Mouse (Mus musculus): Measurements from ENCODE around the gene Tirap.

Tirap gene

GRCm38 (mm10) chr9:35199772-35200471 is at the start of gene Tirap, which contains the start of gene Srpr:
Tirap (minus strand) TSS chr9:35200291.
Srpr (plus strand) TSS chr9:35200175.
- DNase-seq (ENCODE audit: low read depth) = peak; percentile 90

GRCm38 (mm10) chr9:35249476-35249875 is 49.4 kb upstream of the Tirap start:
- DNase-seq (ENCODE audit: low read depth) = peak; percentile 8

DNA sequence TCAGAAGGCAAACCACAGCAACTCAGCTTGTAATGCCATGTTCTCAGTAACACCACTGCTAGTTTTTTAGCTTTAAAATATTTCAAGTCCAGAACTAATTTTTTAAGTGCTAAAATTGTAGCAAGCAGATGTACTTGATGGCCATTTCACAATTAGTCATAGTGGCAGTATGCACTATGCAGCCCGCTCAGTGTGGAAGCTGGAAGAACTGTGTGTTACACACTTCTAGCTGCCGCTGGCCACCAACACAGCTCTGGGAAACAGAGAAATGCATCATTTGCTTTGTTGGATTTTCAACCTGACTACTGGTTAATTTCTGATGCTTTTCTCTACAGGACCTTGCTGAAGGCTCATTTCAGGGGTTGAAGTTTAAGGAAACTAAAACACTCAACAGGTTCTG is 47.3 kb upstream of the Tirap start:
- no peak for DNase-seq (ENCODE audit: low read depth)

DNA sequence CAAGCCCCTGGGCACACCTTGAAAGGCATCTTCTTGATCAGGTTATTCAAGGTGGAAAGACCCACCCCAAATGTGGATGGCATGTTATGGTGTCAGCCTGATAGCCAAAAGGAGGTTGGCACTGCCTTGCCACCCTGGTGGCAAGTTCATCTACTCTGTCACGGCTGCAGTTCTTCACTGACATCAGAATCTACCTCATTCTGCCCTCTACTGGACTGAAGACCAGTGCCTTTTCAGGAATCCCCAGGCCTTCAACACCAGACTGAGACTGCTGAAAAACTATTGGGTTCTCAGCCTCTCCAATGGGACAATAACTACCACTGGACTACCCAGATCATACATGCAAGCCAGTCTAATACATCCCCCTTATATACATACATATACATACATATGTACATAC is 39.6 kb upstream of the Tirap start:
- no peak for DNase-seq (ENCODE audit: low read depth)

DNA sequence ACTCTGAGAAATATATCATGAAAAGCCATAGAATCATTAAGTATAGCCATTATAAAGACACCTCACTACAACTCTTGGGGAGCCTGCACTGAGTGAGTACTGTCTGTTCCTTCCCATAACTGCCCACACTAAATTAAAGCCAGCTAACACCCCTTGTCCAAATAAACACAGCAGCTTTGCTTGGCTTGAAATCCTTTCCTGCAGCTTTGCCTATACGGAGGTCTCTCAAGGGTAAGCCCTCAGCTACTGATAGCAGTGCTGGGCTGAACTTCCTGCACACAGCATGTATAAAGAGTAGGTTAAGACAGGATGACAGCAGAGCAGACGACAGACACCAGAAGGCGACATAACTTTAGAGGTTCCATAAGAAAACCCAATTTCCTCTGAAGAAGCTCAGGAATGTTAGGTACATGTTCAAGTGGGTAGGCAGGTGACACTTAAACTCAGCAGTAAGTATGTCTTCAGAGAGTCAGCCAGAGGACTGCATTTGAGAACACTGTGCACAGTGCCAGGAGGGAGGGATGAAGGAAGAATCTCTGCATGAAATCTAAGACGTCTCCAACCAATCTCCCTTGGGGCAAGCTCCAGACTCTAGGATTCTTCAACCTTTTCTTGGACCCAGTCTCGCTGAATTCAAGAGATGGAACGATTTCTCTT is 39.0 kb upstream of the Tirap start:
- DNase-seq (ENCODE audit: low read depth) = no peak

DNA sequence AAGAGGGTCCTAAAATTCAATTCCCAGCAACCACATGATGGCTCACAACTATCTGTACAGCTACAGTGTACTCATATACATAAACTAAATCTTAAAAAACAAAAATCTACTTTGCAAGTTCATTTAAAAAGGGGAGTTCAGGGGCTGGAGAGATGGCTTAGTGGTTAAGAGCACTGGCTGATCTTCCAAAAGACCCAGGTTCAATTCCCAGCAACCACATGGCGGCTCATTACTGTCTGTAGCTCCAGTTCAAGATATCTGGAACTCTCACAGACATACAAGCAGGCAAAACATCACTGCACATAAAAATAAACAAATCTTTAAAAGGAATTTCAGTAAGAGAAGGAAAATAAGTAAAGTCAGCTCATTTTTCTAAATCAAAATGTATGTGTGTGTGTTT is 38.3 kb upstream of the Tirap start:
- DNase-seq (ENCODE audit: low read depth) = no peak

GRCm38 (mm10) chr9:35235996-35236395 is 35.9 kb upstream of the Tirap start:
- DNase-seq (ENCODE audit: low read depth) = no peak

GRCm38 (mm10) chr9:35228671-35229070 is 28.6 kb upstream of the Tirap start:
- DNase-seq (ENCODE audit: low read depth) = no peak

GRCm38 (mm10) chr9:35223466-35223865 is 23.4 kb upstream of the Tirap start:
- no peak for DNase-seq (ENCODE audit: low read depth)

DNA sequence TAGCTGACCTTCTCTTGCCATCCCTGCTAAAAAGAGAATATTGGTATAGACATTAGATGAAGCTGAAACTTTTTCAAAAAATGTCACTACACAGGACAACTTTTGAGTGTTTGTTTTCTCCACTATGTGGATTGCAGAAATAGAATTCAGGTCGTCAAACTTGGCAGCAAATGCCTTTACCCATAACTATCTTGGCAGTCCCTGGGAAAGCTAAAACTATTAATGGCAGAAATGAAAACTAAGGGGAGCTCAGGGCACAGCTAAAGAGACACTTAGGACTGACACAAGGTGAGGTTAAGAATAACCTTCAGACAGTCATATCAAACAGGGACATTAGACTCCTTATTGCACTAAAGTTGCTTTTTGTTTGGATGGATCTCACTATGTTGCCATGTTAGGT is 17.9 kb upstream of the Tirap start:
- no peak for DNase-seq (ENCODE audit: low read depth)

DNA sequence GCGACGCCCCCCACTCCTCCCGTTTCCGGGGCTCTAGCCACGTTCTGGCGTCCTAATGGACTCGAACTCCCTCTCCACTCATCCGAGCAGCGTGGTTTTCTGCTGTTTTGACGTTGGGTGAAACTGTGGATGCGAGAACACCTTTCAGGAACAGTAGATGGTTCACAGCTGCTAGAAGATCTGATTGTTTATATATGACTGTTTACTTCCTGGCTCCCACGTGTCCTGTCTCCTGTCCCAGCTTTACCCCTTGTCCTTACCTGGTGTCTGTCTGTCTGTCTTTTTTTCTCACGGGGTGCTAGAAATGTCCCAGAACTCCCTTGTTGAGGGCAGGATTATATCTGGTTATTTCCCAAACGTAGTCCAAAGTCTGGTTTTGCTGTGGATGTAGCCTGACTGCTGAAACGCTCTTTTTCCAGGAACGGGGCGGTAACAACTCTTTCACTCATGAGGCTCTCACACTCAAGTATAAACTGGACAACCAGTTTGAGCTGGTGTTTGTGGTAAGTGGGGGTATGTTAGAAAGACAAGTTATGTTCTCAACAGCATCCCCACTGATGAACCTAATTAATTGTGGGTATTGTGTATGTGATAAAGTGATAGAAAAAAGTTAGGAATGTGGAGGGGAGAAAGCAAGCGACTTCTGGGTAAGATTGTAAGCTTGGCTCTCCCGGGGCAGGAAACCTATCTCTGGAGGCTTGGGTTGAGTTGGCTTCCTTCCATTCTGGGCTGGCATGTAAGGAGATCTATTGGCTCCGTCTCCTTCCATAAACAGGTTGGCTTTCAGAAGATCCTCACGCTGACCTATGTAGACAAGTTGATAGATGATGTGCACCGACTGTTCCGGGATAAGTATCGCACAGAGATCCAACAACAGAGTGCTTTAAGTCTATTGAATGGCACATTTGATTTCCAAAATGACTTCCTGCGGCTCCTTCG is 11.8 kb upstream of the Tirap start:
- DNase-seq (ENCODE audit: low read depth) = no peak

DNA sequence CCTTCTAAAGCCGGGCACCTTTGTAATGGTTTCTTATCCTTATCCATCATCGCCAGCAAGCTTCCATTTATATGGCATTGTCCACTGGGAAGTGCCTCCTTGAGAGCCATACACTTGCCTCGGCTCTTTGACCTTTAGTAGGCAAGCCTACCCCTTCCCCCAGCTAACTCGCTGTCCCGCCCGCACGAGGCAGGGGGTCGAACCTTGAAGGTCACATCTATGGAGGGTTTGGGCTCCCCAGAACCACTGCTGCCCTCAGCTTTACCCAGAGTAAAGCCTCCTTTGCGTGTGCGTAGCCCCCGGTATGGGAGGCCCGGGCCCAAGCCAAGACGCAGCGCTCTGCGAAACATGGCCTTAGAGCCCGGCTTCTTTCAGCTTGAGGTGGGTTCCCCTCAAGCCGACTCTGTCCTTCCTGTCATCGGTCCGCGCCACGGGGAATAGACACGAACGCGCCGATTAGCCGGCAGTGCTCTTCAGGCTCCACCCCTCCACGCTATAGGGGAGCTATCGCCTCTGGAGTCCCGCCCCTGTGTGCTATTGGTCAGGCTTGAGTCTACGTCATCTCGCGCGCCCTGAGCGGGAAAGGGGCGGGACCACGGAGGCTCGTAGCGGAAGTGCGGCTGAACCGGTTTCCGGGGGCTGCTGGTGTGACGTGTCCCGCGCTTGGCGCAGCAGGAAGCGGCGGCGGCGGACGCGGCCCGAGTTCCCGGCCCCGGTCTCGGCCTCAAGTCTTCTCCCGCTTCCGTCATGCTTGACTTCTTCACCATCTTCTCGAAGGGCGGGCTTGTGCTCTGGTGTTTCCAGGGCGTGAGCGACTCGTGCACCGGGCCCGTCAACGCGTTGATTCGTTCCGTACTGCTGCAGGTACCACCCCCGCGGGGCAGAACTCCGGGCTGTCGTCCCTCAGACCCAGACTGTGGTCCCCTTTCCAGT is 10.7 kb upstream of the Tirap start, which contains the start of gene Foxred1:
TSS of gene Foxred1 (minus strand) at position 514 of the 933 bp plus-strand sequence.
- peak; percentile 98 for DNase-seq (ENCODE audit: low read depth)

- DNase-seq (ENCODE audit: low read depth) = no peak
Measured at GRCm38 (mm10) chr9:35204421-35204820, 4.3 kb upstream of the Tirap start.

- no peak for DNase-seq (ENCODE audit: low read depth)
Measured at GRCm38 (mm10) chr9:35203536-35203935, 3.4 kb upstream of the Tirap start.

- DNase-seq (ENCODE audit: low read depth) = no peak
Measured at GRCm38 (mm10) chr9:35200529-35201060, 504 bp upstream of the Tirap start.

DNA sequence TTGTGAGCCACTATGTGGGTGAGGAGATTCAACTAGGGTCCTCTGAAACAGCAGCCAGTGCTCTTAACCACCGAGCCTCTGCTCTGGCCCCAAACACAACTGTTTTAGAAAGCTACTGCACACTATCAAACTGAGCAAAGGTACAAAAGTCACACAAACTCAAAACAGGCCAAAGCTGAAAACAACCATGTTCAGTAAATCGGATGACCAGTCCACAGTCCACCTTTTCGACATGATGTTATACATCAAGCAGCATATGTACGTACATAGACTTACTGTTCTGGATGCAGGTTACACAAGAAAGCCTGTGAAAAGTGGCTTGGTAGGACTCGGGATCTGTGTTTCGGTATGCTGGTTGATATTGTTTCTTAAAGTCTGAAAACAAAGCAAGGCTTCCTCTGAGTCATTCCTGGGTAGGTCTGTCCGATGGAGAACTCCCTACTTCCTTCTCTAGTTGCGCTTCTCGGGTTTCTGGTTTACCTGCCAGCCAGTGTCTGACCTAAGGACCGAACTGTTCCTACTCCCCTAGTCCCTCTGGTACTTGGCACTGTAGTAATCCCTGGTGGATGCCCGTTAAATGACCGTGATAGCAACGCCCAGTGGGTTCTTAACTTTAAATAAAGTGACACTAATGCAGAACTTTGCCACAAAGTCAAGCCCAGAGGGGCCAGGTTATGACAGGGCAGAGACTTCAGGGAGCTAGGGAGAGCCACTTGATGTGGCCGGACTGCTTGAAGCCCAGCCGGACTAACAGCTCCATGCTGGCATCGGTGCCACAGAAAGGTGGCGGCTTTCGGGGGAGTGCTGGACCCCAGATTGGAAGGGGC is 933 bp downstream of the Tirap start:
- peak; percentile 23 for DNase-seq (ENCODE audit: low read depth)

DNA sequence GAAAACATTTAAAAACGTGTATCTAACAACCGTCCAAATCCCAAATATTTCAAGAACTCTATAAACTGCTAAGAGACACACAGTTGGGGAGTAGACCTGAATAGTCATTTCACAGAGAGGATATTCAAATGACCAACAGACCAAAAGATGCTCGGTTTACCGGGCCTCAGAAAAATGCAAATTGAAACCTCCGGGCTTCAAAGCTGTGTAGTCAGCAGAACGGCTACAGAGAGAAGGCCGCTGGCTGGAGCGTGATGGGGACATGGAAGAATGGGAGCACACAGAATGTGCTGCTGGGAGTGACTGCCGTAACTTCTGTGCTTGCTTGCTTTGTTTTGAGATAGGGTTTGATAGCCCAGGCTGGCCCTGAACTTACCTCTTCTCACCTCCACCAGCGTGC is 1.7 kb downstream of the Tirap start:
- DNase-seq (ENCODE audit: low read depth) = no peak

GRCm38 (mm10) chr9:35197625-35198024 is 2.5 kb downstream of the Tirap start:
- DNase-seq (ENCODE audit: low read depth) = no peak

- no peak for DNase-seq (ENCODE audit: low read depth)
Measured at GRCm38 (mm10) chr9:35194048-35194447, 6.0 kb downstream of the Tirap start.

GRCm38 (mm10) chr9:35192983-35193542 is 7.0 kb downstream of the Tirap start:
- no peak for DNase-seq (ENCODE audit: low read depth)
